Mouse (Mus musculus): Measurements from ENCODE around the gene Sap30. TPM values are rescaled to one million over a fixed set of nuclear protein-coding genes. Genes with fewer than 3 reads are reported as not detected.

Gene Sap30
- polyA plus RNA-seq, 1 experiment = 52.5 TPM

GRCm38 (mm10) chr8:57441556-57441955 is 46.1 kb downstream of the Sap30 start:
- no peak overlapping the region for H3K4me3 ChIP-seq (ENCODE audit: low read depth, low read length)
- H3K36me3 ChIP-seq (ENCODE audit: control insufficient read depth, insufficient read depth, low read length, poor library complexity, severe bottlenecking) = no peaks in the 10 kb centered on the region
- no peak overlapping the region for H3K9ac ChIP-seq (ENCODE audit: low read depth, poor library complexity, severe bottlenecking)
- no peaks in the 10 kb centered on the region; the same call in 1 of the 2 replicates for H3K9me3 ChIP-seq (replicated peaks; ENCODE audit: control insufficient read depth, insufficient read depth, low read length, poor library complexity, severe bottlenecking)
- H3K4me1 ChIP-seq (ENCODE audit: control insufficient read depth, insufficient read depth, low read length) = no peaks in the 10 kb centered on the region
- no peaks in the 10 kb centered on the region; the same call in 1 of the 2 replicates for H3K27me3 ChIP-seq (ENCODE audit: control insufficient read depth, insufficient read depth, low read length, poor library complexity, severe bottlenecking)
- H3K27ac ChIP-seq (ENCODE audit: insufficient read depth, low read length) = no peak overlapping the region
- TF ChIP-seq CTCF (IDR thresholded peaks at IDR 0.05; ENCODE audit: low read depth, low read length) (no peak), EP300 (IDR thresholded peaks at IDR 0.05; ENCODE audit: insufficient read depth, low read depth, low read length) (no peak), POLR2A (IDR thresholded peaks at IDR 0.05; ENCODE audit: insufficient read depth, low read length) (no peak)

GRCm38 (mm10) chr8:57441131-57441530 is 46.5 kb downstream of the Sap30 start:
- Histone ChIP-seq H3K36me3 (ENCODE audit: control insufficient read depth, insufficient read depth, low read length, poor library complexity, severe bottlenecking) (no peaks in the 10 kb centered on the region), H3K27ac (ENCODE audit: insufficient read depth, low read length) (no peak overlapping the region), H3K9me3 (replicated peaks; ENCODE audit: control insufficient read depth, insufficient read depth, low read length, poor library complexity, severe bottlenecking) (no peaks in the 10 kb centered on the region; the same call in 1 of the 2 replicates), H3K4me3 (ENCODE audit: low read depth, low read length) (no peak overlapping the region), H3K9ac (ENCODE audit: low read depth, poor library complexity, severe bottlenecking) (no peak overlapping the region), H3K27me3 (ENCODE audit: control insufficient read depth, insufficient read depth, low read length, poor library complexity, severe bottlenecking) (no peaks in the 10 kb centered on the region; the same call in 1 of the 2 replicates), H3K4me1 (ENCODE audit: control insufficient read depth, insufficient read depth, low read length) (no peaks in the 10 kb centered on the region)
- TF ChIP-seq EP300 (IDR thresholded peaks at IDR 0.05; ENCODE audit: insufficient read depth, low read depth, low read length) (no peak), POLR2A (IDR thresholded peaks at IDR 0.05; ENCODE audit: insufficient read depth, low read length) (no peak), CTCF (IDR thresholded peaks at IDR 0.05; ENCODE audit: low read depth, low read length) (no peak)

- no peaks in the 10 kb centered on the region for H3K4me1 ChIP-seq (ENCODE audit: control insufficient read depth, insufficient read depth, low read length)
- H3K9me3 ChIP-seq (replicated peaks; ENCODE audit: control insufficient read depth, insufficient read depth, low read length, poor library complexity, severe bottlenecking) = no peaks in the 10 kb centered on the region
- H3K36me3 ChIP-seq (ENCODE audit: control insufficient read depth, insufficient read depth, low read length, poor library complexity, severe bottlenecking) = no peaks in the 10 kb centered on the region
- no peaks in the 10 kb centered on the region for H3K27me3 ChIP-seq (ENCODE audit: control insufficient read depth, insufficient read depth, low read length, poor library complexity, severe bottlenecking)
- TF ChIP-seq EP300 (IDR thresholded peaks at IDR 0.05; ENCODE audit: insufficient read depth, low read depth, low read length) (no peak), CTCF (IDR thresholded peaks at IDR 0.05; ENCODE audit: low read depth, low read length) (no peak)
- no peak overlapping the region for H3K4me3 ChIP-seq (ENCODE audit: low read depth, low read length)
- H3K9ac ChIP-seq (ENCODE audit: low read depth, poor library complexity, severe bottlenecking) = no peak overlapping the region
- H3K27ac ChIP-seq (ENCODE audit: insufficient read depth, low read length) = no peak overlapping the region
Observed at GRCm38 (mm10) chr8:57436437-57436796, 51.2 kb downstream of the Sap30 start.

- Histone ChIP-seq H3K9me3 (replicated peaks; ENCODE audit: control insufficient read depth, insufficient read depth, low read length, poor library complexity, severe bottlenecking) (no peaks in the 10 kb centered on the region), H3K27me3 (ENCODE audit: control insufficient read depth, insufficient read depth, low read length, poor library complexity, severe bottlenecking) (peaks cover under 1% of the 10 kb centered on the region), H3K4me3 (ENCODE audit: low read depth, low read length) (no peak overlapping the region), H3K9ac (ENCODE audit: low read depth, poor library complexity, severe bottlenecking) (no peak overlapping the region), H3K4me1 (ENCODE audit: control insufficient read depth, insufficient read depth, low read length) (no peaks in the 10 kb centered on the region), H3K27ac (ENCODE audit: insufficient read depth, low read length) (no peak overlapping the region), H3K36me3 (ENCODE audit: control insufficient read depth, insufficient read depth, low read length, poor library complexity, severe bottlenecking) (no peaks in the 10 kb centered on the region)
- no peak for TF ChIP-seq CTCF (IDR thresholded peaks at IDR 0.05; ENCODE audit: low read depth, low read length)
- TF ChIP-seq POLR2A (IDR thresholded peaks at IDR 0.05; ENCODE audit: insufficient read depth, low read length) = no peak
- no peak for TF ChIP-seq EP300 (IDR thresholded peaks at IDR 0.05; ENCODE audit: insufficient read depth, low read depth, low read length)
Observed at GRCm38 (mm10) chr8:57435768-57436436, 51.8 kb downstream of the Sap30 start.

- Histone ChIP-seq H3K9ac (ENCODE audit: low read depth, poor library complexity, severe bottlenecking) (no peak overlapping the region), H3K4me1 (ENCODE audit: control insufficient read depth, insufficient read depth, low read length) (no peaks in the 10 kb centered on the region), H3K4me3 (ENCODE audit: low read depth, low read length) (no peak overlapping the region), H3K9me3 (replicated peaks; ENCODE audit: control insufficient read depth, insufficient read depth, low read length, poor library complexity, severe bottlenecking) (no peaks in the 10 kb centered on the region), H3K27me3 (ENCODE audit: control insufficient read depth, insufficient read depth, low read length, poor library complexity, severe bottlenecking) (peaks cover 1% of the 10 kb centered on the region), H3K27ac (ENCODE audit: insufficient read depth, low read length) (no peak overlapping the region), H3K36me3 (ENCODE audit: control insufficient read depth, insufficient read depth, low read length, poor library complexity, severe bottlenecking) (no peaks in the 10 kb centered on the region)
- TF ChIP-seq CTCF (IDR thresholded peaks at IDR 0.05; ENCODE audit: low read depth, low read length) (no peak), EP300 (IDR thresholded peaks at IDR 0.05; ENCODE audit: insufficient read depth, low read depth, low read length) (no peak), POLR2A (IDR thresholded peaks at IDR 0.05; ENCODE audit: insufficient read depth, low read length) (no peak)
Observed at GRCm38 (mm10) chr8:57432802-57433201, 54.9 kb downstream of the Sap30 start.

Other genes with a start within 250 kb of the Sap30 start
- 0.29 TPM in 1 of 2 replicates, not detected in the other for gene Hand2, start 166.9 kb downstream of the Sap30 start, polyA plus RNA-seq (2011; ENCODE audit: insufficient read depth, insufficient read length, low read depth, missing spikeins)
- gene Scrg1, start 31.9 kb downstream of the Sap30 start, polyA plus RNA-seq (2011; ENCODE audit: insufficient read depth, insufficient read length, low read depth, missing spikeins) = not detected in 2 replicates
- gene Hmgb2, start 24.0 kb upstream of the Sap30 start, polyA plus RNA-seq (2011; ENCODE audit: insufficient read depth, insufficient read length, low read depth, missing spikeins) = 235 and 249 TPM in 2 replicates
- 26.1 and 27.4 TPM in 2 replicates for gene Galnt7, start 165.2 kb upstream of the Sap30 start, polyA plus RNA-seq (2011; ENCODE audit: insufficient read depth, insufficient read length, low read depth, missing spikeins)

Data from ES-Bruce4 (cell line).